ENCODE assay signal across 21 mouse cellular contexts in genomic region chr13:43961987-43962386, GRCm38 (mm10).
DNase-seq lines count a peak whose midpoint lies in the region; ATAC-seq and TF ChIP-seq lines count a peak whose summit lies in the region.
"Had no signal": no experiment of that assay in that cellular context is flagged by ENCODE, and none has a peak within 500 bp of the region (broad histone marks: within the 10 kb centered on the region; RNA-seq: fewer than 3 reads in every experiment).

No protein-coding gene starts in this region.

- no peak; the same call in 1 of the 2 replicates for TF ChIP-seq RAD21 in CH12.LX (IDR thresholded peaks at IDR 0.05; ENCODE audit: low read depth, low read length)

- TF ChIP-seq POLR2A in CH12.LX (IDR thresholded peaks at IDR 0.05; ENCODE audit: low read depth, low read length): no peak
- TF ChIP-seq POLR2A in spleen, adult 2 months (IDR thresholded peaks at IDR 0.05; ENCODE audit: low read depth, low read length): no peak

- peak; percentile 59 for DNase-seq in heart, adult 11 months
- peak; percentile 70 for DNase-seq in CH12.LX (ENCODE audit: extremely low read depth)
- peak; percentile 56 to 61 for DNase-seq in spleen, adult 2 months (ENCODE audit: low read depth in 1 of 2, low spot score in 2 of 2)
- peak; percentile 74 for DNase-seq in thymus, postnatal 14 days
- DNase-seq in forebrain, embryonic 10.5 days (ENCODE audit: extremely low spot score, low spot score): no peak
- DNase-seq in cerebellum, postnatal 4 days (ENCODE audit: low spot score in 2 of 2): no peak
- no peak for DNase-seq in liver, embryonic 11.5 days (ENCODE audit: low spot score)
- DNase-seq: adrenal gland, postnatal 10 days; cerebellum, adult 11 months; cerebellum, postnatal 25 days; gastrocnemius, postnatal 10 days; kidney, adult 11 months; left cerebral cortex, postnatal 4 days; liver; liver, postnatal 0 days had no signal

- H3K27ac ChIP-seq in heart, embryonic 11.5 days (ENCODE audit: low read depth, low read length): no peak overlapping the region
- H3K27ac ChIP-seq in CH12.LX (ENCODE audit: insufficient read depth, low read depth): no peak overlapping the region; the same call in 1 of the 2 replicates
- H3K27ac ChIP-seq in spleen, adult 2 months (ENCODE audit: insufficient read depth, low read length): peak overlapping the region; percentile 72
- no peak overlapping the region for H3K27ac ChIP-seq in forebrain, embryonic 10.5 days
- H3K27ac ChIP-seq in liver, embryonic 11.5 days (ENCODE audit: low read depth, low read length): no peak overlapping the region
- H3K27ac ChIP-seq: forebrain, embryonic 13.5 days; hindbrain, embryonic 10.5 days; kidney, postnatal 0 days; midbrain, embryonic 12.5 days; neural tube, embryonic 12.5 days had no signal

- dilution Hi-C loops in CH12.LX (cut with MboI; ENCODE audit: extremely low pct_ligation_motif_present, extremely low pct_unique_long_range_greater_than_20kb, low sequenced_read_pairs): no loop called here

- H3K27me3 ChIP-seq in heart, embryonic 11.5 days (ENCODE audit: control insufficient read depth, insufficient read depth, low read length): no peaks in the 10 kb centered on the region
- H3K27me3 ChIP-seq in CH12.LX (replicated peaks): no peaks in the 10 kb centered on the region
- no peaks in the 10 kb centered on the region for H3K27me3 ChIP-seq in spleen, adult 2 months (ENCODE audit: control insufficient read depth, insufficient read depth, low read length)
- peaks cover 12% of the 10 kb centered on the region for H3K27me3 ChIP-seq in forebrain, embryonic 10.5 days (ENCODE audit: poor library complexity, severe bottlenecking)
- H3K27me3 ChIP-seq in liver, embryonic 11.5 days (replicated peaks; ENCODE audit: control insufficient read depth, insufficient read depth, low read length): no peaks in the 10 kb centered on the region
- H3K27me3 ChIP-seq: neural tube, embryonic 12.5 days had no signal

- no peak overlapping the region for H3K4me2 ChIP-seq in heart, embryonic 11.5 days
- H3K4me2 ChIP-seq in CH12.LX (ENCODE audit: insufficient read depth, low read depth, poor library complexity, severe bottlenecking): no peak overlapping the region
- H3K4me2 ChIP-seq in liver, embryonic 11.5 days: no peak overlapping the region
- H3K4me2 ChIP-seq: forebrain, embryonic 13.5 days; midbrain, embryonic 12.5 days; neural tube, embryonic 12.5 days had no signal

- H3K4me1 ChIP-seq in heart, embryonic 11.5 days (ENCODE audit: control insufficient read depth, insufficient read depth, low read length): no peaks in the 10 kb centered on the region
- peaks cover 8 to 63% of the 10 kb centered on the region in 2 experiments for H3K4me1 ChIP-seq in CH12.LX (ENCODE audit: control insufficient read depth in 1 of 2, insufficient read depth in 2 of 2)
- peaks cover 23% of the 10 kb centered on the region; the same call in 1 of the 2 replicates for H3K4me1 ChIP-seq in spleen, adult 2 months (ENCODE audit: control insufficient read depth, insufficient read depth, insufficient read length)
- H3K4me1 ChIP-seq in forebrain, embryonic 10.5 days: peaks cover 23% of the 10 kb centered on the region
- no peaks in the 10 kb centered on the region for H3K4me1 ChIP-seq in liver, embryonic 11.5 days (replicated peaks; ENCODE audit: control insufficient read depth, insufficient read depth, low read length)
- H3K4me1 ChIP-seq: midbrain, embryonic 12.5 days; neural tube, embryonic 12.5 days had no signal

- H3K9ac ChIP-seq in heart, embryonic 11.5 days (ENCODE audit: low read depth, low read length): no peak overlapping the region
- H3K9ac ChIP-seq in CH12.LX (ENCODE audit: insufficient read depth, low read depth): no peak overlapping the region
- H3K9ac ChIP-seq in liver, embryonic 11.5 days (ENCODE audit: low read depth, low read length): no peak overlapping the region
- H3K9ac ChIP-seq: forebrain, embryonic 13.5 days; liver, postnatal 0 days; midbrain, embryonic 12.5 days; neural tube, embryonic 12.5 days had no signal

- no peaks in the 10 kb centered on the region for H3K9me3 ChIP-seq in heart, embryonic 11.5 days (replicated peaks; ENCODE audit: control insufficient read depth, low read length)
- no peaks in the 10 kb centered on the region for H3K9me3 ChIP-seq in CH12.LX (replicated peaks; ENCODE audit: low read length)
- H3K9me3 ChIP-seq in forebrain, embryonic 10.5 days: no peaks in the 10 kb centered on the region
- H3K9me3 ChIP-seq in liver, embryonic 11.5 days (ENCODE audit: control insufficient read depth, low read length): no peaks in the 10 kb centered on the region
- H3K9me3 ChIP-seq: forebrain, embryonic 13.5 days; hindbrain, embryonic 10.5 days; midbrain, embryonic 12.5 days; neural tube, embryonic 12.5 days had no signal

- no peaks in the 10 kb centered on the region for H3K79me2 ChIP-seq in CH12.LX (replicated peaks; ENCODE audit: control insufficient read depth, extremely low read depth, insufficient read depth, poor library complexity, severe bottlenecking)

- TF ChIP-seq EP300 in CH12.LX (IDR thresholded peaks at IDR 0.05; ENCODE audit: low read length): peak; percentile 85

- ATAC-seq in heart, embryonic 11.5 days (replicated peaks; ENCODE audit: insufficient number of reproducible peaks, low FRiP score, low TSS enrichment): no peak
- ATAC-seq in liver, embryonic 11.5 days (replicated peaks; ENCODE audit: low FRiP score): no peak
- ATAC-seq: forebrain, embryonic 13.5 days; liver, postnatal 0 days had no signal

- no peak overlapping the region for H3K4me3 ChIP-seq in heart, embryonic 11.5 days (ENCODE audit: low read depth, low read length)
- H3K4me3 ChIP-seq in CH12.LX (replicated peaks in 1 of 3; ENCODE audit: low read depth in 2 of 3, low read length in 2 of 3, poor library complexity in 1 of 3): peak overlapping the region in 1 of 3 experiments; percentile 55
- H3K4me3 ChIP-seq in spleen, adult 2 months (ENCODE audit: extremely low read depth, insufficient read depth, insufficient read length): peak overlapping the region; percentile 26
- no peak overlapping the region for H3K4me3 ChIP-seq in forebrain, embryonic 10.5 days
- no peak overlapping the region for H3K4me3 ChIP-seq in liver, embryonic 11.5 days (ENCODE audit: low read depth, low read length)
- H3K4me3 ChIP-seq: forebrain, embryonic 13.5 days; hindbrain, embryonic 10.5 days; midbrain, embryonic 12.5 days; neural tube, embryonic 12.5 days had no signal

- TF ChIP-seq CTCF in CH12.LX (conservative IDR thresholded peaks at IDR 0.05 in 1 of 2, IDR thresholded peaks at IDR 0.05 in 1 of 2; ENCODE audit: low read depth in 2 of 2, low read length in 2 of 2): no peak
- TF ChIP-seq CTCF in spleen, adult 2 months (IDR thresholded peaks at IDR 0.05; ENCODE audit: extremely low read depth, insufficient read depth, insufficient read length, insufficient replicate concordance): no peak

- in situ Hi-C loops in CH12.LX (cut with MboI; ENCODE audit: low pct_ligation_motif_present, low pct_unique_long_range_greater_than_20kb, low sequenced_read_pairs): no loop called here

- WGBS in heart, embryonic 11.5 days (ENCODE audit: insufficient replicate concordance): 80% methylated on average over 3 of the region's 3 CpGs
- WGBS in spleen, adult 2 months: 30% methylated on average over 3 of the region's 3 CpGs
- 86% methylated on average over 3 of the region's 3 CpGs for WGBS in forebrain, embryonic 10.5 days
- WGBS in liver, embryonic 11.5 days: 79% methylated on average over 3 of the region's 3 CpGs

- no peaks in the 10 kb centered on the region for H3K36me3 ChIP-seq in heart, embryonic 11.5 days (ENCODE audit: control insufficient read depth, insufficient read depth, low read length)
- H3K36me3 ChIP-seq in CH12.LX (replicated peaks in 1 of 2; ENCODE audit: control insufficient read depth in 1 of 2, insufficient read depth in 1 of 2, low read length in 1 of 2): no peaks in the 10 kb centered on the region
- peaks cover 3% of the 10 kb centered on the region; the same call in 1 of the 2 replicates for H3K36me3 ChIP-seq in spleen, adult 2 months (ENCODE audit: control insufficient read depth, insufficient read depth, low read length)
- no peaks in the 10 kb centered on the region for H3K36me3 ChIP-seq in forebrain, embryonic 10.5 days (replicated peaks)
- H3K36me3 ChIP-seq in liver, embryonic 11.5 days (ENCODE audit: control insufficient read depth, insufficient read depth, low read length): no peaks in the 10 kb centered on the region
- H3K36me3 ChIP-seq: hindbrain, embryonic 10.5 days; midbrain, embryonic 12.5 days; neural tube, embryonic 12.5 days had no signal

TF ChIP-seq in CH12.LX, 34 proteins besides CTCF, POLR2A, EP300 and RAD21:
- TF ChIP-seq MEF2A (IDR thresholded peaks at IDR 0.05; ENCODE audit: borderline replicate concordance, low read depth, low read length) (0 out of 2 replicates have a peak, but pooled peaks have one; percentile 25), GABPA (IDR thresholded peaks at IDR 0.05; ENCODE audit: insufficient replicate concordance, low read depth, low read length) (no peak), USF1 (IDR thresholded peaks at IDR 0.05; ENCODE audit: low read depth, low read length) (no peak), MYC (IDR thresholded peaks at IDR 0.05; ENCODE audit: low read depth, low read length) (0 out of 2 replicates have a peak, but pooled peaks have one; percentile 48), MAX (IDR thresholded peaks at IDR 0.05; ENCODE audit: low read length) (peak; percentile 50; the same call in 1 of the 2 replicates), NRF1 (IDR thresholded peaks at IDR 0.05; ENCODE audit: low read depth, low read length) (no peak), BHLHE40 (IDR thresholded peaks at IDR 0.05; ENCODE audit: low read depth, low read length) (0 out of 2 replicates have a peak, but pooled peaks have one; percentile 30), ZNF384 (IDR thresholded peaks at IDR 0.05; ENCODE audit: low read depth, low read length) (no peak), UBTF (IDR thresholded peaks at IDR 0.05; ENCODE audit: low read depth, low read length) (no peak), ELF1 (IDR thresholded peaks at IDR 0.05; ENCODE audit: low read depth, low read length) (no peak), CHD1 (IDR thresholded peaks at IDR 0.05; ENCODE audit: low read depth, low read length) (no peak), IRF4 (IDR thresholded peaks at IDR 0.05; ENCODE audit: low read depth, low read length) (peak; percentile 93)

Comparison
In these comparisons a context has a peak if more than half of its experiments do, and no peak if none do; other contexts are left out.
1. DNase-seq: peak in heart, adult 11 months (single experiment), CH12.LX (single experiment), spleen, adult 2 months (2 of 2) and thymus, postnatal 14 days (single experiment); none in forebrain, embryonic 10.5 days (single experiment), cerebellum, postnatal 4 days (0 of 2) and liver, embryonic 11.5 days (single experiment).